Mouse (Mus musculus) ES-CJ7 (cell line): ENCODE data around the gene Set.

ENCODE experiments used
- DNase-seq: peaks from one replicate; pipeline ENCODE4 v3.0.0; 2011; ENCODE audit warnings: low read depth, low spot score

Set gene

GRCm38 (mm10) chr2:30087310-30087709, 30.1 kb downstream of the Set start:
- DNase-seq = peak; percentile 55

DNA sequence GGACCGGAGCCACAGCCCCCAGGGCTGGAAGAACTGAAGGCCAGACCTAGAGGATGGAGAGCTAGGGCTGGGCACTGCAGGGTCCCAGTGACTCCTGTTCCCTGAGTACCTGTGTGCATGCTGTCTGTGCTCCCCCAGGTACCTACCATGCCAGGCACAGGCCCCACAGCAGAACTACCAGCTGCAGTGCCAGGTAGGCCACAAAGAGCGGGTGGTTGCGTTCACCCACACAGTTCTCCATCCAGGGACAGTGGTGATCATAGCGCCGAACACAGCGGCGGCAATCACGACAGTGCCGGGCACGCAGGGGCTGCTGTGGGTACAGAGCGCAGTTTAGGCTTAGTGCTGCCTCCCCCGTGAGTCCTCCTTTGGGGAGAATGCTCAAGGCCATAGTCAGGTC, 34.3 kb downstream of the Set start:
- no peak for DNase-seq

GRCm38 (mm10) chr2:30092280-30092918, 35.2 kb downstream of the Set start:
- DNase-seq = no peak

DNA sequence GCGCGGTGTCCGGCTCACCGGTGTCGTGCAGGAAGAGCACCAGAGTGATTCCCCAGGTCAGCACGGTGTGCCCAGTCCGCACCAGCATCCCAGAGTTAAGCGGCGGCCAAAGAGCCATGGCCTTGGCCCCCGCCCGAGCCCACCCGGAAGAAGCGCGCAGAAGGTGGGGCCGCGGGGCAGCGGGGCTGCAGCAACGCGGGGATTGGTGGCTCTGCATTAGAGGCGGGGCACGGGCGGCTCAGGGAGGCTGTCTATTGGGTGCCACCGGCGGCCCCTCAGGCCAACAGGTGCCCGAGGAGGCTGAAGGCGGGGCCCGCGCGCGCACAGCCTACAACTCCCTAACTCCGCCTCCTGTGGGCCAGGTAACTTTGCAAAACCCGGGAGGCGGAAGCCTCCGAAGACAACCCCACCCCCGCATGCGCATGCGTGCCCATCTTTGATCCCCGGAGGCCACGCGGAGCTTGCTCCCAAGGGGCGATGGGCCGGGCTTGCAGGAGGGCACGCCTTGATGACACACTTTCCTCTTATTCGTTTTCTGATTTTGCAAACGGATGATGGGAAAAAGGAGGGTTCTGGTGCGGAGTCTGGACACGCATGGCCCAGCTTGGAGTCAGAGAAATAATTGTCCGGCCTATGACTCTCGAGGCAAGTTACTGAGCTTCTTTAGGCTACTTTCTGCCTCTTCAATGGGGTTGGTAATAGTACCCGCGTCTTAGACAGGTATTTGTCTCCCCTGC, 36.5 kb downstream of the Set start, which contains the start of gene Zdhhc12:
Zdhhc12 (minus strand) TSS at position 178 of the 737 bp plus-strand sequence.
- DNase-seq = peak; percentile 99

DNA sequence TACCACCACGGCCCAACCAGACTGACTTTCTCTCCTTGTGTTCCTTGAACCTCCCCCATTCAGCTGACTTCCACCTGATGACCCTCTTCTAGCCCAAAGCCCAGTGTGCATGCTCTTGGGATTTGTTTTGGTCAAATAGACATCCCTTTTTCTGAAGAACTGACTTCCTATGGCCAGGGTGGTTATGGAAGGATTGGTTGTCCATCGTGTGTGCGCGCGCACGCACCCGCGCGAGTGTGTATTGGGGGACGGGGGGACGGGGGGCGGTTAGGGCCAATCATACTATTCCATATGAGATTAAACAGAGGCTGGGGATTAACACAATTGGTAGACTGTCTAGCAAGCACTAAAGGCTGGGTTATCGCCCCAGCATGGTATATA, 37.0 kb downstream of the Set start:
- peak; percentile 67 for DNase-seq

DNA sequence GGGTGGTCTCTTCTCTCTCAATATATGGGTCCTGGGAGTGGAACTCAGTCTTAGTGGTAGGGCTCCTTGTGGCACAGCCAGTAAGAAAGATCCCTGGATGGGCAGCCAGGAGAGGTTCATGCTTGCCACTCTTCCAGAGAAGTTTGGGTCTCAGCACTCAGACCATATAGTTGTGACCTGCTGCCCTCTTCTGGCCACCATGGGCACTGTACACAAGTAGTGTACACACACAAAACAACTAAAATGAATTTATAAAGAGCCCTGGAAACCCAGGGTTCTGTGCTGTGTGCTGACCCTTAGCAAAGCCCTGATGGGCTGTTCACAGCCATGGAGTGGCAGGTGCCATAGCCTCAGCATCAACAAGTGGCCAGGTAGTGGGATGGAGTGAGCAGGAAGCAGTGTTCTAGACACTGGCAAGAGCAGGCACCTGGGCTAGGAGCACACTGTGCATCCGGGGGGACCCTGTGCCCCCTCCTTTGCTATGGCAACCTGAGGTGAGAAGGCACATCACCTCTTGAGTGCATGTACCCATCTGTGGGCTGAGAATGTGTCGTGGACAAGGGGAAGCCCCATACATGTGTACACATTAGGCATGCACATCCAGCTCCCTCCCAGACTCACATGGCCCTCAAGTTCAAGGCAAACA, 38.8 kb downstream of the Set start:
- DNase-seq = peak; percentile 73

DNA sequence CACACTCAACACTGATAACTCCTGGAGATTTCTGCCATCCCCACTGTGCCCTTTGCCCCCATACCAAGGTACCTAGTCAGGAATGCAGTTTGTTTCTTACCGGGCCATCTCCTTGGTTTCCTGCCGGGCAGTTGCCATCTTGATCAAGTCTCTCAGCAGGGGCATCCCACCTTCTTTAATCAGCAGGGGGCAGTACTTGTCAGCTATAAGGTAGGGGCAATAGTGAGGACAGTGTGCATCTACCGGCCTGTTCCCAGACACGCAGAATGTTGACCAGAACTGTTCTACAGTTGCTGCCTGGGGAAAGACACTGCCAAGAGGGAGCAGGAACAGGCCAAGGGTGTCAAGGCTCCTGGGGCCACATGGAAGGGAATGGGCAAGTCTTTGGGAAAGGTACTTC, 43.0 kb downstream of the Set start:
- DNase-seq = peak; percentile 41

- DNase-seq = peak; percentile 64
Measured at GRCm38 (mm10) chr2:30106364-30106763, 49.2 kb downstream of the Set start.

DNA sequence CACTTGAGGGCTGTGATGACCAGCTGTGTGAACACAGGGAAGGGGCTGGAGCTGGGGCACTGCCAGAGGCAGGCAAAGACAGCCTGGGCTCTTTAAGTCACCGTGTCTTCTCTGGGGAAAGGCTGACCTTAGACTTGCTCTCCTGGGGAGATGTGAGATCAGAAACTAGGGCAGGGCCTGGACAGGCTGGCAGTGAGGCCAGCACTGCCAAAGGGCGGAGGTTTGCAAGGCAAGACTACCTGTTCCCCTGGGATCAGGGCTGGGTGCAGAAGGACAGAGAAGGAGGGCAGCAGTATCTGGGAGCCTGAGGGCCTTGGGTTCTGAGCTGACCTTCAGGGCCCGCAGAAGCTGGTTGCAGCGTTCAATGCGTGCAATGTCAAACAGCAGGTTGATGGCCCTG, 50.5 kb downstream of the Set start:
- no peak for DNase-seq

GRCm38 (mm10) chr2:30108260-30108659, 51.1 kb downstream of the Set start:
- no peak for DNase-seq

GRCm38 (mm10) chr2:30111500-30111899, 54.3 kb downstream of the Set start:
- DNase-seq = no peak

GRCm38 (mm10) chr2:30112564-30112963, 55.4 kb downstream of the Set start:
- DNase-seq = no peak

DNA sequence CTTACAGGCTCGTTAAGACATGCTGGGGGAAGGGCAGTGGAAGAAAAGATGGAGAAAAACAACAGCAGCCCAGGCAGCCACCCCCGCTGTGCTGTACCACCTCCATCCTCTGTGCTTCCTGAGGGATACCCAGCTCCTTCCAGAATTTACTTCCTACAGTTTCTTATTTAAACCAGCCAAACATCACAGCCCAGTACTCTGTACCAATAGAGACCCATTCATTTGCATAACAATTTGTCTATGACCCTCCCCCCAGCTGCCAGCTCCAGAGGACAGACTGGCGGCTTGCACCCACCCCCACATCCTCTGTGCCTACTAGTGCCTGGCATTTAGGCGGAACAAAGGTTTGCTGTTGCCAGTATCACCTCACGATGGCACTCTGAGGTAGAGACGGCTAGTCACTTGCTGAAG, 62.5 kb downstream of the Set start:
- DNase-seq = peak; percentile 80

- DNase-seq = no peak
Measured at GRCm38 (mm10) chr2:30120269-30120668, 63.1 kb downstream of the Set start.
